Mouse (Mus musculus) heart, adult 2 months (tissue): ENCODE results near the gene Olfr1406.

Experiments
- CTCF ChIP-seq: fragments of 200-600 bp; IDR thresholded peaks from 2 replicates; pipeline ENCODE4 v1.8.1; 2022; ENCODE audit warnings: antibody characterized with exemption, mild to moderate bottlenecking, moderate library complexity
- EP300 ChIP-seq: fragments of 200-500 bp; IDR thresholded peaks from 2 replicates; pipeline ENCODE4 v1.6.1; 2011; ENCODE audit warnings: low read depth, low read length, control low read depth; ENCODE audit not compliant: insufficient read depth
- POLR2A ChIP-seq: fragments of 200-500 bp; IDR thresholded peaks from 2 replicates; pipeline ENCODE4 v1.6.1; 2011; ENCODE audit warnings: mild to moderate bottlenecking, low read depth, low read length, control low read depth; ENCODE audit not compliant: insufficient read depth

DNA sequence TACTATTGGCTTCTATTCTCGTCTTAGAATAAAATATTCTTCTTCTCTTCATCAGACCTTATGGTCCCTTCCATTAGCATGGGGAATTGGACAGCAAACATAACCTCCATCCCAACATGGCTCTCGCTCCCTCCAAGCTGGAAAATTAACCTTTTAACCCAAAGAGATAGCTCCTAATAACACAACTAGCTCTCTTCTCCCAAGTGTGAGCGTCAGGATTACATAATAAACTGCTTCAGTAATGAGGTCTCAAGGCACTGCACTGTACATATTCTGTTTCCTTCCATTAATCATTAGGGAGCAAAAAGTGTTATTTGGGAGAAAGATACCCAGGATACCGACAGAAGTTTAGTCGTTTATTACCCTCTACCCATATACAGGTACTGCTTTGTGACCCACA lies 21.7 kb upstream of the Olfr1406 start, which contains the start of gene Olfr1404:
- TF ChIP-seq POLR2A, result no peak
- TF ChIP-seq CTCF, result no peak
- no peak for TF ChIP-seq EP300
